Mouse (Mus musculus) lung, postnatal 0 days (tissue): ENCODE results near the gene Efnb1.

Experiments used
- CTCF ChIP-seq: IDR thresholded peaks from 2 replicates; pipeline ENCODE4 v1.5.1; 2016; ENCODE audit warnings: antibody characterized with exemption, mild to moderate bottlenecking
- EP300 ChIP-seq: IDR thresholded peaks from 2 replicates; pipeline ENCODE4 v1.6.1; 2016; ENCODE audit warnings: antibody characterized with exemption, mild to moderate bottlenecking, control low read depth

- TF ChIP-seq CTCF (no peak), EP300 (no peak)
These were observed 29.0 kb downstream of the Efnb1 start for GRCm38 (mm10) chrX:99164855-99165368.
